Mouse (Mus musculus) forebrain, embryonic 12.5 days (tissue): ENCODE measurements at regions not wholly inside any gene's neighbourhood (a gene's known extent, or its start where the extent isn't known, plus 50 kb on each side); places are given as distances from the start of the nearest gene placed in this dataset.

Experiments used
- ATAC-seq: fragments of 200-750 bp; cut with Nextera tagmentation; 2 replicates; pipeline ENCODE4 v1.8.0; 2017; ENCODE audit warnings: moderate TSS enrichment; ENCODE audit not compliant: low FRiP score
- H3K27ac ChIP-seq: fragments of 300-500 bp; sonication (generic); 2 replicates; pipeline ENCODE4 v1.5.1; 2016; ENCODE audit warnings: mild to moderate bottlenecking
- H3K27me3 ChIP-seq: fragments of 300-500 bp; sonication (generic); 2 replicates; pipeline ENCODE4 v1.6.1; 2016; ENCODE audit warnings: mild to moderate bottlenecking
- H3K36me3 ChIP-seq: fragments of 300-500 bp; sonication (generic); replicated peaks from 2 replicates; pipeline ENCODE4 v1.6.1; 2016; ENCODE audit warnings: mild to moderate bottlenecking
- H3K4me1 ChIP-seq: fragments of 300-500 bp; sonication (generic); 2 replicates; pipeline ENCODE4 v1.6.1; 2016
- H3K4me2 ChIP-seq: fragments of 300-500 bp; sonication (generic); 2 replicates; pipeline ENCODE4 v1.6.1; 2016; ENCODE audit warnings: mild to moderate bottlenecking, moderate library complexity
- H3K4me3 ChIP-seq: fragments of 300-500 bp; sonication (generic); replicated peaks from 2 replicates; pipeline ENCODE4 v1.5.1; 2016; ENCODE audit warnings: mild to moderate bottlenecking
- H3K9ac ChIP-seq: fragments of 300-500 bp; sonication (generic); 2 replicates; pipeline ENCODE4 v1.6.1; 2016; ENCODE audit warnings: mild to moderate bottlenecking
- H3K9me3 ChIP-seq: fragments of 300-500 bp; sonication (generic); 2 replicates; pipeline ENCODE4 v1.6.1; 2016
- WGBS: fragments of 180-500 bp; shearing (Covaris S2); methylation state at CpG from one replicate; pipeline ENCODE4 v1.1.7; 2016; 5-methylcytosine and 5-hydroxymethylcytosine counted together

- Histone ChIP-seq H3K4me2 (no peak overlapping the region), H3K9ac (no peak overlapping the region), H3K4me3 (no peak overlapping the region), H3K4me1 (no peaks in the 10 kb centered on the region), H3K27me3 (no peaks in the 10 kb centered on the region), H3K36me3 (no peaks in the 10 kb centered on the region), H3K27ac (no peak overlapping the region), H3K9me3 (no peaks in the 10 kb centered on the region)
- no peak for ATAC-seq
- 68% methylated on average over 3 of the region's 3 CpGs for WGBS
Measured at GRCm38 (mm10) chr10:38458975-38459374, 362.6 kb downstream of the Rfpl4b start.

- H3K4me2 ChIP-seq: no peak overlapping the region
- no peak overlapping the region for H3K27ac ChIP-seq
- H3K9me3 ChIP-seq: no peaks in the 10 kb centered on the region
- H3K4me1 ChIP-seq: no peaks in the 10 kb centered on the region
- no peak overlapping the region for H3K4me3 ChIP-seq
- no peaks in the 10 kb centered on the region for H3K36me3 ChIP-seq
- no peak overlapping the region for H3K9ac ChIP-seq
- ATAC-seq: no peak
- whole genome bisulfite sequencing: 72% methylated on average over 3 of the region's 3 CpGs
- H3K27me3 ChIP-seq: no peaks in the 10 kb centered on the region
Measured at GRCm38 (mm10) chr10:38458424-38458823, 363.2 kb downstream of the Rfpl4b start.

DNA sequence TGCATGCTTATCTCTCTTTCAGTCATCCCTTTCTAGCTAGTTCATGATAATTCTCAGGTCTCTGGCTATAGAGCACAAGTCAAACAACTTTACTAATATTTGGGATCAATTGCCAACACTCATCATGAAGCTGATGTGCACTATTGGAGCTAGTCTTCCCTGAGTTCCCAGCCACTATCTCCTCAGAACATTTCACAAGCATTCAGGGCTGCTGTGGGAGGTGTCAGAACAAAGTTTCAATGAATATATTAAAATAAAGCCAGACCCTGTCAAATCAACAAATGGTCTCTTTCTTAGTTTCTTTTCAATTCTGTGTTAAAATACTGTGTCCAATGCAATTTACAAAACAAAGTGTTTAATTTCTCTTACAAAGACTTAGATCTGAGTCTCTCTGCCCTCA is 364.8 kb downstream of the Rfpl4b start:
- Histone ChIP-seq H3K4me3 (no peak overlapping the region), H3K9ac (no peak overlapping the region), H3K4me1 (no peaks in the 10 kb centered on the region), H3K4me2 (no peak overlapping the region), H3K27me3 (no peaks in the 10 kb centered on the region), H3K27ac (no peak overlapping the region), H3K9me3 (no peaks in the 10 kb centered on the region), H3K36me3 (no peaks in the 10 kb centered on the region)
- ATAC-seq: no peak

DNA sequence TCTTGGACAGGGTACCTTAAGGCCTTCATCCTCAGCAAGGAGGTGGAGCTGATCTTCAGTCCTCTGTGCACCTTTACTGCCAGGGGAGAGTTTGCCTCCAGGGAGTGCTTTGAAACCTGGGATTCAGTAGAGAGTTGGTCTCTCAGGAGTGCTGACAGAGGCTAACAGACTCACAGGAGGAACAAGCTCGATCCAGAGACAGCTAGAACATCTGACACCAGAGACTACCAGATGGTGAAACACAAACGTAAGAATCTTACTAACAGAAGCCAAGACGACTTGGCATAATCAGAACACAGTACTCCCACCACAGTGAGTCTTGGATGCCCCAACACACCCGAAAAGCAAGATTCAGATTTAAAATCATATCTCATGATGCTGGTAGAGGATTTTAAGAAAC is 372.3 kb downstream of the Rfpl4b start:
- H3K4me3 ChIP-seq: no peak overlapping the region
- no peaks in the 10 kb centered on the region for H3K36me3 ChIP-seq
- whole genome bisulfite sequencing: 84% methylated on average over 4 of the region's 4 CpGs
- H3K4me1 ChIP-seq: no peaks in the 10 kb centered on the region
- no peaks in the 10 kb centered on the region for H3K9me3 ChIP-seq
- no peak for ATAC-seq
- H3K27ac ChIP-seq: no peak overlapping the region
- H3K9ac ChIP-seq: no peak overlapping the region
- no peak overlapping the region for H3K4me2 ChIP-seq
- no peaks in the 10 kb centered on the region for H3K27me3 ChIP-seq

DNA sequence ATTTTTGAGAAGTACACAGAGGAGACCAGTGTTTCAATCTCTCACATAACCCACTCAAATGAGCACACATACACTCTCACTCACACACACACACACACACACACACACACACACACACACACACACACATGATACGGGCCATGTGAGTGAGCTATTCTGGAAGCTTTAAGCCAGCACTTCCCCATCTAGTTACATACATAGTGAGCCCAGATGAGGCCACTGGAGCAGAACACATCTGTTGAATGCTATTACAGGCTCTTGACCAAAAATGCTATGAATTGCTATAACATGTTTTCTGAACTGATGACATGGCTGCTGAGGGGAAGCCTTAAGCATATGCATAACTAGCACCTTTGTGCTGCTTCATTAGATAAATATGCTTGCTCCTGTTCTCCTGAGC is 373.9 kb downstream of the Rfpl4b start:
- H3K9ac ChIP-seq: no peak overlapping the region
- no peaks in the 10 kb centered on the region for H3K36me3 ChIP-seq
- WGBS: 88% methylated on average over 1 of the region's 1 CpGs
- H3K27ac ChIP-seq: no peak overlapping the region
- H3K4me3 ChIP-seq: no peak overlapping the region
- no peaks in the 10 kb centered on the region for H3K9me3 ChIP-seq
- H3K27me3 ChIP-seq: no peaks in the 10 kb centered on the region
- no peak for ATAC-seq
- no peak overlapping the region for H3K4me2 ChIP-seq
- H3K4me1 ChIP-seq: no peaks in the 10 kb centered on the region

GRCm38 (mm10) chr10:38447256-38447655 is 374.3 kb downstream of the Rfpl4b start:
- Histone ChIP-seq H3K4me2 (no peak overlapping the region), H3K9ac (no peak overlapping the region), H3K27ac (no peak overlapping the region), H3K4me1 (no peaks in the 10 kb centered on the region), H3K9me3 (no peaks in the 10 kb centered on the region), H3K4me3 (no peak overlapping the region), H3K27me3 (no peaks in the 10 kb centered on the region), H3K36me3 (no peaks in the 10 kb centered on the region)
- no peak for ATAC-seq

GRCm38 (mm10) chr10:38439286-38439685 is 382.3 kb downstream of the Rfpl4b start:
- WGBS: 95% methylated on average over 2 of the region's 2 CpGs
- Histone ChIP-seq H3K36me3 (no peaks in the 10 kb centered on the region), H3K9ac (no peak overlapping the region)

DNA sequence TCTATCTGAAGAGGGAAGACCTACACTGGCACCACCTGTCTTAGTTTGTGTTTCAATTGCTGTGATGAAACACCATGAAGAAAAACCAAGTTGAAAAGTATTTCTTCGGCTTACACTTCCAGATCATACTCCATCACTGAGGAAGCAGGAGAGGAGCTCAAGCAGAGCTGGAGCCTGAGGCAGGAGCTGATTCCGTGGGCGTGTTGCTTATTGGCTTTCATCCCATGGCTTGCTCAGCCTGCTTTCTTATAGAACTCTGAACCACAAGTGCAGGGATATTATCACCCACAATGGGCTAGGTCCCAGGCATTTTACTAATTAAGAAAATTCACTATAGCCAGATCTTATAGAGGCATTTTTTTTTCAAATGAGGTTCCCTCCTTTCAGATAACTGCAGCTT is 384.7 kb downstream of the Rfpl4b start:
- ATAC-seq: no peak

More at GRCm38 (mm10) chr10:38439286-38439685, 382.3 kb downstream of the Rfpl4b start:
- H3K4me2 ChIP-seq: no peak overlapping the region
- no peaks in the 10 kb centered on the region for H3K4me1 ChIP-seq
- no peaks in the 10 kb centered on the region for H3K27me3 ChIP-seq
- no peak overlapping the region for H3K27ac ChIP-seq
- no peaks in the 10 kb centered on the region for H3K9me3 ChIP-seq
- no peak overlapping the region for H3K4me3 ChIP-seq
- no peak for ATAC-seq

GRCm38 (mm10) chr10:38421541-38421940 is 400.0 kb downstream of the Rfpl4b start:
- Histone ChIP-seq H3K27ac (no peak overlapping the region), H3K4me3 (no peak overlapping the region), H3K36me3 (no peaks in the 10 kb centered on the region), H3K4me1 (no peaks in the 10 kb centered on the region), H3K9me3 (no peaks in the 10 kb centered on the region), H3K9ac (no peak overlapping the region), H3K27me3 (no peaks in the 10 kb centered on the region), H3K4me2 (no peak overlapping the region)
- no peak for ATAC-seq
- WGBS: 84% methylated on average over 3 of the region's 3 CpGs

More for the DNA sequence above, 384.7 kb downstream of the Rfpl4b start:
- Histone ChIP-seq H3K9ac (no peak overlapping the region), H3K27ac (no peak overlapping the region), H3K27me3 (no peaks in the 10 kb centered on the region), H3K4me3 (no peak overlapping the region), H3K36me3 (no peaks in the 10 kb centered on the region), H3K9me3 (no peaks in the 10 kb centered on the region), H3K4me2 (no peak overlapping the region), H3K4me1 (no peaks in the 10 kb centered on the region)
- 80% methylated on average over 3 of the region's 3 CpGs for WGBS

DNA sequence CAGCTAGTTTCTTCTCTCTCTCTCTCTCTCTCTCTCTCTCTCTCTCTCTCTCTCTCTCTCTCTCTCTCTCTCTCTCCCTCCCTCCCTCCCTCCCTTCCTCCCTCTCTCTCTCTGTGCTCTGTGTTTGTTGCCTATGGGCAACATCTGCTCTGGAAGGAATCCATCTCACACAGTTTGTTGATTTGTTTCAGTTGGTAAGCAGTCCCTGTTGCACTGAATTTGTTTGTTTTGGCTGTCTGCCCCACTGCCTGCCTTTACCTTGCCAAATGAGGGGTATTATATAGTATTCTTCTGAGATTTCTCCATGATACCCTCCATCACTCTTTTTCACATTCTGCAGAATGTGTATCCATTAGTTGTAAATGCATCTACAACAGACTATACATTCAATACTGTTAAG is 401.8 kb downstream of the Rfpl4b start:
- Histone ChIP-seq H3K27me3 (no peaks in the 10 kb centered on the region), H3K9me3 (no peaks in the 10 kb centered on the region), H3K9ac (no peak overlapping the region), H3K36me3 (no peaks in the 10 kb centered on the region), H3K4me3 (no peak overlapping the region), H3K4me1 (no peaks in the 10 kb centered on the region), H3K4me2 (no peak overlapping the region), H3K27ac (no peak overlapping the region)
- ATAC-seq: no peak

DNA sequence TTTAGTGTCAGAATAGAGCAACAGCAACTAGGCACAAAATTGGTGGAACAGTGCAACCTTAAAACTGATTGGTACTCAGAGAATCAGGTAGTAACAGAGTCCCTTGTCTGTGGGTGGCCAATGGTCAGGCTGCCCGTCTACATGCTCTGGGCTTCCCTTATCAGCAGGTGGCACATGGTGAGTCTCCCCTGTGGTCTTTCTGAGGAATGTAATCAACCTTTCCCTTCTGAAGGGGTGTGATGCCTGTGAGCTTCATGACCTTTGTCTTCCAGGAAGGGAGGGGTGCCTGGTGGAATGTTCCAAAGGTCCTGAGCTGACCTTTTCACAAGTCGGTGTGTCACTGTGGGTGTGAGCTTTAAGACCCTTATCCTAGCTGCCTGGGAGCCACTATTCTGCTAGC is 438.4 kb downstream of the Rfpl4b start:
- no peaks in the 10 kb centered on the region for H3K27me3 ChIP-seq
- no peak overlapping the region for H3K4me3 ChIP-seq
- H3K4me2 ChIP-seq: no peak overlapping the region
- no peaks in the 10 kb centered on the region for H3K4me1 ChIP-seq
- peaks cover 5% of the 10 kb centered on the region; the same call in 1 of the 2 replicates for H3K9me3 ChIP-seq
- 61% methylated on average over 2 of the region's 2 CpGs for WGBS
- no peaks in the 10 kb centered on the region for H3K36me3 ChIP-seq
- ATAC-seq: no peak
- no peak overlapping the region for H3K9ac ChIP-seq
- no peak overlapping the region for H3K27ac ChIP-seq

DNA sequence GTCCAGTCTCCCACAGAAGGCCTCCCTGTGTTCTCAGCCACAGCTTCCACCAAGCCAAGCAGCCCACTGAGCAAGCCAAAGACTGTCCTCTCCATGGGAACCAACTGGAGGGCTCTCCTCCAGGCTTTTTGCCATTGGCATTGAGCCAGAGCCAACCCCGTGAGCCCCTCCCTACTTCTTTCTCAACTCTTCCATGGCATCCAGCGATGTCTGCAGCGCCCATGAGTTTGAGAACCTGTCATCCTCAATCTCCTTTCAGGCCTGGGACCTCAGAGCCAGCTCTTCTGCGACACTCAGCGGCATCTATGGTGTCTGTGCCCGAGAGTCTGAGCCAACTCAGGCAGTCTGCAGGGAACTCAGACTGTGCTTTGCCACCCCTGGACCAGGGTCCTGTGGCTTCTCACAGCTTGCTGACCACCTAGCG is 439.7 kb downstream of the Rfpl4b start:
- ATAC-seq: no peak
- Histone ChIP-seq H3K36me3 (no peaks in the 10 kb centered on the region), H3K9me3 (no peaks in the 10 kb centered on the region), H3K9ac (no peak overlapping the region), H3K27me3 (no peaks in the 10 kb centered on the region), H3K4me2 (no peak overlapping the region), H3K4me1 (no peaks in the 10 kb centered on the region), H3K4me3 (no peak overlapping the region), H3K27ac (no peak overlapping the region)
- 91% methylated on average over 7 of the region's 7 CpGs for WGBS

GRCm38 (mm10) chr10:38380388-38380787 is 441.2 kb downstream of the Rfpl4b start:
- Histone ChIP-seq H3K4me3 (no peak overlapping the region), H3K9me3 (no peaks in the 10 kb centered on the region), H3K4me2 (no peak overlapping the region), H3K27me3 (no peaks in the 10 kb centered on the region), H3K27ac (no peak overlapping the region), H3K4me1 (no peaks in the 10 kb centered on the region), H3K36me3 (no peaks in the 10 kb centered on the region), H3K9ac (no peak overlapping the region)
- no peak for ATAC-seq
- WGBS: 73% methylated on average over 2 of the region's 2 CpGs

GRCm38 (mm10) chr10:38366776-38367175 is 454.8 kb downstream of the Rfpl4b start:
- no peak overlapping the region for H3K9ac ChIP-seq

More at GRCm38 (mm10) chr10:38366776-38367175, 454.8 kb downstream of the Rfpl4b start:
- Histone ChIP-seq H3K4me2 (no peak overlapping the region), H3K27me3 (no peaks in the 10 kb centered on the region), H3K4me3 (no peak overlapping the region), H3K4me1 (no peaks in the 10 kb centered on the region), H3K27ac (no peak overlapping the region), H3K36me3 (no peaks in the 10 kb centered on the region), H3K9me3 (no peaks in the 10 kb centered on the region)
- 90% methylated on average over 2 of the region's 2 CpGs for WGBS
- ATAC-seq: no peak
